Mouse (Mus musculus): ENCODE data around the gene Adamtsl5.

- TF ChIP-seq CTCF (IDR thresholded peaks at IDR 0.05; ENCODE audit: low read depth) (no peak), EP300 (IDR thresholded peaks at IDR 0.05; ENCODE audit: low read depth) (no peak)
These were observed 4.5 kb upstream of the Adamtsl5 start for GRCm38 (mm10) chr10:80352727-80353126.

All from heart, postnatal 0 days (tissue).